Mouse (Mus musculus) liver, embryonic 16.5 days (tissue): ENCODE data around the gene Fyco1. TPM values are rescaled to one million over a fixed set of nuclear protein-coding genes. Genes with fewer than 3 reads are reported as not detected.
"Not testable (repeated sequence)": the region's sequence is repeated elsewhere in the genome, so short reads cannot be mapped to it uniquely, and the experiment has no call there.

Experiments
- ATAC-seq: fragments of 200-750 bp; cut with Nextera tagmentation; 2 replicates; pipeline ENCODE4 v1.8.0; 2017; ENCODE audit warnings: low read depth, mild to moderate bottlenecking, moderate number of reproducible peaks, moderate library complexity
- H3K27ac ChIP-seq: fragments of 300-500 bp; sonication (generic); 2 replicates; pipeline ENCODE4 v1.5.1; 2014; ENCODE audit warnings: mild to moderate bottlenecking, low read length
- H3K27me3 ChIP-seq: fragments of 300-500 bp; sonication (generic); 2 replicates; pipeline ENCODE4 v1.6.1; 2014; ENCODE audit warnings: low read depth, low read length, mixed read lengths; ENCODE audit not compliant: control insufficient read depth, insufficient read depth
- H3K36me3 ChIP-seq: fragments of 300-500 bp; sonication (generic); 2 replicates; pipeline ENCODE4 v1.6.1; 2014; ENCODE audit warnings: mild to moderate bottlenecking; ENCODE audit not compliant: control insufficient read depth, insufficient read depth
- H3K4me1 ChIP-seq: fragments of 300-500 bp; sonication (generic); 2 replicates; pipeline ENCODE4 v1.6.1; 2014; ENCODE audit warnings: low read depth, low read length, mixed read lengths; ENCODE audit not compliant: control insufficient read depth
- H3K4me2 ChIP-seq: fragments of 300-500 bp; sonication (generic); 2 replicates; pipeline ENCODE4 v1.6.1; 2014; ENCODE audit warnings: low read depth, low read length, mixed read lengths
- H3K4me3 ChIP-seq: fragments of 300-500 bp; sonication (generic); 2 replicates; pipeline ENCODE4 v1.5.1; 2014; ENCODE audit warnings: low read depth, mild to moderate bottlenecking, low read length
- H3K9ac ChIP-seq: fragments of 300-500 bp; sonication (generic); 2 replicates; pipeline ENCODE4 v1.6.1; 2014; ENCODE audit warnings: low read depth, low read length
- H3K9me3 ChIP-seq: fragments of 300-500 bp; sonication (generic); replicated peaks from 2 replicates; pipeline ENCODE4 v1.6.1; 2016; ENCODE audit warnings: low read length; ENCODE audit not compliant: control insufficient read depth
- WGBS: fragments of 180-500 bp; shearing (Covaris S2); extraction: QIAGEN DNeasy Blood & Tissue Kit; methylation state at CpG from one replicate; pipeline ENCODE4 v1.1.7; 2014; ENCODE audit not compliant: insufficient replicate concordance; 5-methylcytosine and 5-hydroxymethylcytosine counted together
- polyA plus RNA-seq: library from polyadenylated mRNA; unstranded; fragments of >200 nt; fragmentation: Nextera tagmentation; extraction: Ambion mirVana; gene quantifications from 2 replicates; pipeline ENCODE4 v1.2.1, GENCODE M21; 2015

The Fyco1 gene
- polyA plus RNA-seq, 1 experiment from 2014 or later, result 4.7 TPM

DNA sequence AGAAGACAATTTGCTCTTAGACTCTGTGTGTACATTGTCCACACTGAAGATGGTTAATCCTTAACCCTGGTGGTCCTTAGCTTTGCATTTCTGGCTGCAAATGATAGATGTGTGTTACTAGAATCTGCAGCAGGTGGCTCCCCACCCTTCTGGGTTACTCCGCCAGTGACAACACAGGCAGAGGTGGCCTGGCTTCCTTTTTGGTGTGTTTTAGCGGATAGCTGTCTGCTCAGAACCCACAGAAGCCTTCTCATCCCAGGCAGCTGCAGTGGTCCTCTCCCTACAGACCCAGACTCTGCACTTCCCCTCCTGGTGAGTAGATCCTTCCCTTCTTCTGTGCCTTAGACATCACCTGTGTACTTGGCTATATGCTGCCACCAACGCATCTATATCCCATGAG is 84.7 kb downstream of the Fyco1 start:
- H3K9me3 ChIP-seq, result no peaks in the 10 kb centered on the region
- no peak overlapping the region for H3K27ac ChIP-seq
- no peaks in the 10 kb centered on the region for H3K4me1 ChIP-seq
- no peak overlapping the region for H3K4me2 ChIP-seq
- H3K4me3 ChIP-seq, result no peak overlapping the region
- no peaks in the 10 kb centered on the region for H3K36me3 ChIP-seq
- 62% methylated on average over 3 of the region's 3 CpGs for WGBS
- H3K9ac ChIP-seq, result no peak overlapping the region
- H3K27me3 ChIP-seq, result no peaks in the 10 kb centered on the region
- ATAC-seq, result no peak

DNA sequence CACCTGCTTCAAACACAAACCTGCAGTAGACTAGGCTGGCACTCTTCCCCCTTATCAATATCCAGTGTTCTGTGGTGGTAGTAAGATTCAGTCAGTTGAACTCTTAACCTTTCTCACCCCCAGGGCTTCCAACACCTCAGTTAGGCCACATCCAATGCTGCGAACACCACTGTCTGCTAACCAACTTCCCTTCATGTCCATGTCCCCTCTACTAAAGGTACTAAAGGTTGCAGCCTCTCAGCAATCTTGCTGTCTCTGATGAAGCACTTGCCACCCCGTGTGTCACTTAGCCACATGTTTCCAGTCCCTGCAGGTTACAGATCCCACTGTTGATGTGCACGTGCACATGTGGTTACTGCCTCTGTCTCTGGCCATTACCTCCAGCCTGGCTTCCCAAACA is 87.9 kb downstream of the Fyco1 start:
- no peak for ATAC-seq
- Histone ChIP-seq H3K27me3 (no peaks in the 10 kb centered on the region), H3K36me3 (no peaks in the 10 kb centered on the region), H3K9me3 (no peaks in the 10 kb centered on the region), H3K9ac (no peak overlapping the region), H3K4me3 (no peak overlapping the region), H3K4me2 (no peak overlapping the region), H3K27ac (no peak overlapping the region), H3K4me1 (no peaks in the 10 kb centered on the region)
- 48% methylated on average over 3 of the region's 3 CpGs for WGBS

DNA sequence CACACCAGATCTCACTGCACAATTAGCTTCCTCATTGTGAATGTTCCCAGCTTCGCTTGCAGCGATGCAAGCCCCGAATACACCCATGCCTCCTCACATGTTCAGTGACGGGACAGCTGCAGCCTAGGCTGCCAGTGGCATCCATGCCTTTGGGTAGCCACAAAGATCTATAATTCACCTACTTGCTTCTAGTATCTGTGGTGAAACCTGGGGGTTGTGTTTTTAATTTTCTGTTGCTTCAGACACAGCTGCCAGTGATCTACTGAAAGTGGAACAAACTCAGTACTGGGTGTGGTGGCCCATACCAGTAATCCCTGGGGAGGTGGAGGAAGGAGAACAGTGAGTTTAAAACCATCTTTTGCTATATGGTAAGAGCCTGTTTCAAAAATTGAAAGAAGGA is 88.8 kb downstream of the Fyco1 start:
- WGBS, result 82% methylated on average over 4 of the region's 4 CpGs
- H3K27me3 ChIP-seq, result no peaks in the 10 kb centered on the region
- H3K9me3 ChIP-seq, result no peaks in the 10 kb centered on the region
- ATAC-seq, result no peak
- H3K36me3 ChIP-seq, result no peaks in the 10 kb centered on the region
- H3K9ac ChIP-seq, result no peak overlapping the region
- no peak overlapping the region for H3K4me3 ChIP-seq
- no peak overlapping the region for H3K4me2 ChIP-seq
- no peak overlapping the region for H3K27ac ChIP-seq
- no peaks in the 10 kb centered on the region for H3K4me1 ChIP-seq

DNA sequence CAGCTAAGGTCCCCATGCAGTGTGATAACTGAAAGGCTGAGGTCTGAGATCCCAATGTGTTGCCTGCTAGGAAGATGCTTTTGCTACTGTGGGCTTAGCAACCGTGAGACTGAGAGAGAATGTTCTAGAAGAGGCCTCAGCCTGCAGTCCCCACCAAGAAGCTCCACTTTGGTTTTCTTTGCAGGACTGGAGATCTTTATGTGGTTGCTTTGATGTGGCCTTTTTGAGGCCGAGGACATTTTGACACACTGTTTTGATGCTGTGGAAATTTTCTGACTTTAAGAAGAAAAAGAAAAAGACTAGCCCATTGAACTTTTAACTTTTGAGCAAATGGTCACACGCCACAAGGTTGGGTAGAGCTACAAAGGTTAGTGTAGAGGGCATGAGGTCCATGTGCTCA is 90.9 kb downstream of the Fyco1 start:
- H3K4me2 ChIP-seq, result no peak overlapping the region
- ATAC-seq, result no peak
- H3K27me3 ChIP-seq, result no peaks in the 10 kb centered on the region
- no peaks in the 10 kb centered on the region for H3K36me3 ChIP-seq
- WGBS, result 55% methylated on average over 3 of the region's 3 CpGs
- H3K4me3 ChIP-seq, result no peak overlapping the region
- no peaks in the 10 kb centered on the region for H3K9me3 ChIP-seq
- no peak overlapping the region for H3K27ac ChIP-seq
- no peak overlapping the region for H3K9ac ChIP-seq
- no peaks in the 10 kb centered on the region for H3K4me1 ChIP-seq

DNA sequence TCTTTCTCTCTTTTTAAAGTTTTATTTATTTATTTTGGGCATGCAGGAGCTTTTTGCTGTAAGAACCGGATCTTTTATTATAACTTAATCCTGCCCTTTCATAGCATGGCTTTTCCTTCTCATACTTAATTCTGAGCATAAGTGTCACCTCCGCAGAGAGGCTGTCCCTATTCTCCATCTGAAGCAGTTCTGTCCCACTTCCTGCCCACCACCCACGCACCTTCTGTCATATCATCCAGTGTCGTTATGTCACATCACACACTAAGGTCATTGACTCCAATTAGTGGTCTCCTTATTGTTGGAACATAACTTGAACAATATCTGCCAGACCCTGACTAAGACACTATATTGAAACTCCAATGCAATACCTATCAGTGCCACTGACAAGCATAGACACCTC is 93.1 kb downstream of the Fyco1 start:
- H3K9ac ChIP-seq, result no peak overlapping the region
- H3K9me3 ChIP-seq, result no peaks in the 10 kb centered on the region
- H3K4me1 ChIP-seq, result no peaks in the 10 kb centered on the region
- no peak for ATAC-seq
- H3K36me3 ChIP-seq, result no peaks in the 10 kb centered on the region
- no peak overlapping the region for H3K27ac ChIP-seq
- H3K4me2 ChIP-seq, result no peak overlapping the region
- H3K27me3 ChIP-seq, result no peaks in the 10 kb centered on the region
- WGBS, result 52% methylated on average over 4 of the region's 4 CpGs
- H3K4me3 ChIP-seq, result no peak overlapping the region

- Histone ChIP-seq H3K27ac (no peak overlapping the region), H3K4me3 (no peak overlapping the region), H3K9ac (no peak overlapping the region), H3K27me3 (no peaks in the 10 kb centered on the region), H3K4me2 (no peak overlapping the region), H3K9me3 (no peaks in the 10 kb centered on the region), H3K36me3 (no peaks in the 10 kb centered on the region), H3K4me1 (no peaks in the 10 kb centered on the region)
- no peak for ATAC-seq
- WGBS, result 54% methylated on average over 1 of the region's 1 CpGs
These were observed 93.5 kb downstream of the Fyco1 start for GRCm38 (mm10) chr9:123758156-123758555.

- 35% methylated on average over 2 of the region's 2 CpGs for WGBS
- Histone ChIP-seq H3K4me1 (no peaks in the 10 kb centered on the region), H3K36me3 (no peaks in the 10 kb centered on the region), H3K9ac (no peak overlapping the region), H3K9me3 (no peaks in the 10 kb centered on the region), H3K27me3 (no peaks in the 10 kb centered on the region), H3K4me3 (no peak overlapping the region), H3K4me2 (no peak overlapping the region), H3K27ac (no peak overlapping the region)
- no peak for ATAC-seq
These were observed 94.4 kb downstream of the Fyco1 start for GRCm38 (mm10) chr9:123757326-123757725.

- no peak overlapping the region for H3K4me2 ChIP-seq
- WGBS, result 28% methylated on average over 3 of the region's 3 CpGs
- no peak for ATAC-seq
These were observed 94.9 kb downstream of the Fyco1 start for GRCm38 (mm10) chr9:123756752-123757151.

GRCm38 (mm10) chr9:123754333-123754732 is 97.4 kb downstream of the Fyco1 start:
- H3K4me2 ChIP-seq, result no peak overlapping the region
- no peaks in the 10 kb centered on the region for H3K9me3 ChIP-seq
- ATAC-seq, result no peak
- no peak overlapping the region for H3K4me3 ChIP-seq
- no peaks in the 10 kb centered on the region for H3K4me1 ChIP-seq
- H3K27me3 ChIP-seq, result no peaks in the 10 kb centered on the region
- no peaks in the 10 kb centered on the region for H3K36me3 ChIP-seq
- WGBS, result 43% methylated on average over 4 of the region's 4 CpGs
- no peak overlapping the region for H3K27ac ChIP-seq
- H3K9ac ChIP-seq, result no peak overlapping the region

More at GRCm38 (mm10) chr9:123756752-123757151, 94.9 kb downstream of the Fyco1 start:
- H3K9ac ChIP-seq, result no peak overlapping the region
- H3K27ac ChIP-seq, result no peak overlapping the region
- H3K36me3 ChIP-seq, result no peaks in the 10 kb centered on the region
- no peaks in the 10 kb centered on the region for H3K27me3 ChIP-seq
- H3K4me3 ChIP-seq, result no peak overlapping the region
- H3K4me1 ChIP-seq, result no peaks in the 10 kb centered on the region
- no peaks in the 10 kb centered on the region for H3K9me3 ChIP-seq

- not testable (repeated sequence) for H3K9me3 ChIP-seq, H3K9ac ChIP-seq, H3K4me1 ChIP-seq, H3K27me3 ChIP-seq, H3K27ac ChIP-seq, H3K36me3 ChIP-seq, ATAC-seq, H3K4me3 ChIP-seq, H3K4me2 ChIP-seq
- WGBS, result 78% methylated on average over 7 of the region's 8 CpGs
These were observed 102.0 kb downstream of the Fyco1 start for GRCm38 (mm10) chr9:123749687-123750086.
